Mouse (Mus musculus) CH12.LX (cell line): ENCODE measurements around the gene Nos1.

ENCODE experiments used
- IRF4 ChIP-seq: IDR thresholded peaks from 2 replicates; pipeline ENCODE4 v1.6.1; 2014; ENCODE audit warnings: low read depth, mild to moderate bottlenecking, inconsistent platforms, low read length, improper control_type of control experiment
- KAT2A ChIP-seq: IDR thresholded peaks from 2 replicates; pipeline ENCODE4 v1.6.1; 2012; ENCODE audit warnings: low read length, improper control_type of control experiment, inconsistent platforms; ENCODE audit not compliant: insufficient replicate concordance
- RCOR1 ChIP-seq: conservative IDR thresholded peaks from 2 replicates; pipeline ENCODE4 v1.6.1; 2012; ENCODE audit warnings: low read depth, mild to moderate bottlenecking, inconsistent platforms, low read length, improper control_type of control experiment

- no peak for TF ChIP-seq RCOR1
- TF ChIP-seq IRF4 = no peak
- TF ChIP-seq KAT2A = no peak
These were observed 43.7 kb downstream of the Nos1 start for GRCm38 (mm10) chr5:117824486-117824885.
